Mouse (Mus musculus) CH12.LX (cell line): ENCODE results near the gene Pfn1.

Experiments
- BHLHE40 ChIP-seq: IDR thresholded peaks from 2 replicates; pipeline ENCODE4 v1.6.1; 2011; ENCODE audit warnings: mild to moderate bottlenecking, low read depth, low read length, improper control_type of control experiment
- CHD2 ChIP-seq: IDR thresholded peaks from 2 replicates; pipeline ENCODE4 v1.6.1; 2011; ENCODE audit warnings: low read length, improper control_type of control experiment
- CTCF ChIP-seq, 2 experiments: IDR thresholded peaks in 1 of 2; conservative IDR thresholded peaks in 1 of 2; 2 replicates each; pipeline ENCODE4 v1.5.1; 2011 to 2012; ENCODE audit warnings: low read depth in 2 of 2, low read length in 2 of 2, improper control_type of control experiment in 1 of 2, inconsistent platforms in 1 of 2, mild to moderate bottlenecking in 1 of 2, moderate library complexity in 1 of 2
- EP300 ChIP-seq: IDR thresholded peaks from 2 replicates; pipeline ENCODE4 v1.6.1; 2011; ENCODE audit warnings: low read length, improper control_type of control experiment
- HCFC1 ChIP-seq: IDR thresholded peaks from 2 replicates; pipeline ENCODE4 v1.6.1; 2012; ENCODE audit warnings: low read depth, mild to moderate bottlenecking, inconsistent platforms, low read length, improper control_type of control experiment
- MAX ChIP-seq: IDR thresholded peaks from 2 replicates; pipeline ENCODE4 v1.6.1; 2011; ENCODE audit warnings: low read length, improper control_type of control experiment
- POLR2A ChIP-seq: IDR thresholded peaks from 2 replicates; pipeline ENCODE4 v1.6.1; 2011; ENCODE audit warnings: low read depth, mild to moderate bottlenecking, improper control_type of control experiment, low read length
- SIN3A ChIP-seq: IDR thresholded peaks from 2 replicates; pipeline ENCODE4 v1.6.1; 2012; ENCODE audit warnings: low read length, improper control_type of control experiment, inconsistent platforms
- USF2 ChIP-seq: conservative IDR thresholded peaks from 2 replicates; pipeline ENCODE4 v1.6.1; 2011; ENCODE audit warnings: low read depth, low read length, improper control_type of control experiment
- ZC3H11A ChIP-seq: IDR thresholded peaks from 2 replicates; pipeline ENCODE4 v1.6.1; 2012; ENCODE audit warnings: low read depth, mild to moderate bottlenecking, inconsistent platforms, low read length, improper control_type of control experiment
- ZMIZ1 ChIP-seq: IDR thresholded peaks from 2 replicates; pipeline ENCODE4 v1.6.1; 2012; ENCODE audit warnings: low read depth, mild to moderate bottlenecking, inconsistent platforms, low read length, improper control_type of control experiment
- ZNF384 ChIP-seq: IDR thresholded peaks from 2 replicates; pipeline ENCODE4 v1.6.1; 2012; ENCODE audit warnings: low read depth, low read length, improper control_type of control experiment, inconsistent platforms

- TF ChIP-seq CTCF (conservative IDR thresholded peaks at IDR 0.05 in 1 of 2, IDR thresholded peaks at IDR 0.05 in 1 of 2; ENCODE audit: low read depth in 2 of 2, low read length in 2 of 2) (no peak), ZMIZ1 (no peak), POLR2A (no peak), ZC3H11A (no peak), HCFC1 (no peak), ZNF384 (no peak), SIN3A (no peak), MAX (no peak), USF2 (no peak), EP300 (no peak), CHD2 (no peak), BHLHE40 (no peak)
Observed at GRCm38 (mm10) chr11:70657573-70657972, 3.1 kb upstream of the Pfn1 start.
